Mouse (Mus musculus) lung, embryonic 16.5 days (tissue): ENCODE measurements around the gene Cnih2. TPM values are rescaled to one million over a fixed set of nuclear protein-coding genes. Genes with fewer than 3 reads are reported as not detected.

ENCODE experiments used
- ATAC-seq: fragments of 200-750 bp; cut with Nextera tagmentation; 2 replicates; pipeline ENCODE4 v1.8.0; 2017; ENCODE audit warnings: low read depth, mild to moderate bottlenecking, moderate library complexity
- H3K27ac ChIP-seq: fragments of 300-500 bp; sonication (generic); 2 replicates; pipeline ENCODE4 v1.5.1; 2014; ENCODE audit warnings: mild to moderate bottlenecking, control low read depth, low read length
- H3K27me3 ChIP-seq: fragments of 300-500 bp; sonication (generic); 2 replicates; pipeline ENCODE4 v1.6.1; 2014; ENCODE audit warnings: low read depth, low read length, mixed read lengths; ENCODE audit not compliant: control insufficient read depth, insufficient read depth
- H3K36me3 ChIP-seq: fragments of 300-500 bp; sonication (generic); 2 replicates; pipeline ENCODE4 v1.6.1; 2014; ENCODE audit warnings: low read length; ENCODE audit not compliant: control insufficient read depth, insufficient read depth
- H3K4me1 ChIP-seq: fragments of 300-500 bp; sonication (generic); replicated peaks from 2 replicates; pipeline ENCODE4 v1.6.1; 2014; ENCODE audit warnings: low read length, mixed read lengths; ENCODE audit not compliant: control insufficient read depth, insufficient read depth
- H3K4me2 ChIP-seq: fragments of 300-500 bp; sonication (generic); 2 replicates; pipeline ENCODE4 v1.6.1; 2014; ENCODE audit warnings: low read depth, low read length, control low read depth
- H3K4me3 ChIP-seq: fragments of 300-500 bp; sonication (generic); 2 replicates; pipeline ENCODE4 v1.5.1; 2014; ENCODE audit warnings: mild to moderate bottlenecking, low read length, control low read depth
- H3K9ac ChIP-seq: fragments of 300-500 bp; sonication (generic); 2 replicates; pipeline ENCODE4 v1.6.1; 2014; ENCODE audit warnings: low read length, control low read depth
- H3K9me3 ChIP-seq: fragments of 300-500 bp; sonication (generic); 2 replicates; pipeline ENCODE4 v1.6.1; 2016; ENCODE audit warnings: low read length; ENCODE audit not compliant: control insufficient read depth
- WGBS: fragments of 180-500 bp; shearing (Covaris S2); extraction: QIAGEN DNeasy Blood & Tissue Kit; methylation state at CpG from one replicate; pipeline ENCODE4 v1.1.7; 2014; 5-methylcytosine and 5-hydroxymethylcytosine counted together
- polyA plus RNA-seq: library from polyadenylated mRNA; unstranded; fragments of >200 nt; fragmentation: Nextera tagmentation; extraction: Ambion mirVana; gene quantifications from 2 replicates; pipeline ENCODE4 v1.2.1, GENCODE M21; 2015

Gene Cnih2
- polyA plus RNA-seq, 1 experiment from 2014 or later = 5.6 TPM

GRCm38 (mm10) chr19:5117494-5118383 is 19.4 kb upstream of the Cnih2 start:
- peak overlapping the region; percentile 79 for H3K9ac ChIP-seq
- 0% methylated on average over 70 of the region's 83 CpGs for WGBS
- peak overlapping the region; percentile 93 for H3K4me3 ChIP-seq
- H3K27me3 ChIP-seq = no peaks in the 10 kb centered on the region
- H3K9me3 ChIP-seq = no peaks in the 10 kb centered on the region
- 0 out of 2 replicates have a peak, but pooled peaks cover 1% of the 10 kb centered on the region for H3K36me3 ChIP-seq
- H3K27ac ChIP-seq = peak overlapping the region; percentile 84
- ATAC-seq = peak; percentile 95
- peaks cover 9% of the 10 kb centered on the region for H3K4me1 ChIP-seq
- H3K4me2 ChIP-seq = peak overlapping the region; percentile 82

- Histone ChIP-seq H3K4me1 (peaks cover 13% of the 10 kb centered on the region), H3K36me3 (peaks cover 14% of the 10 kb centered on the region), H3K27me3 (no peaks in the 10 kb centered on the region), H3K27ac (no peak overlapping the region), H3K4me3 (no peak overlapping the region), H3K9me3 (no peaks in the 10 kb centered on the region), H3K9ac (no peak overlapping the region), H3K4me2 (no peak overlapping the region)
- 95% methylated on average over 7 of the region's 7 CpGs for WGBS
- no peak for ATAC-seq
Measured at GRCm38 (mm10) chr19:5113783-5114182, 15.5 kb upstream of the Cnih2 start.

GRCm38 (mm10) chr19:5109659-5110453 is 11.5 kb upstream of the Cnih2 start:
- Histone ChIP-seq H3K4me2 (no peak overlapping the region), H3K36me3 (peaks cover 16% of the 10 kb centered on the region), H3K27ac (peak overlapping the region; percentile 64; the same call in 1 of the 2 replicates), H3K9me3 (no peaks in the 10 kb centered on the region), H3K4me3 (no peak overlapping the region), H3K9ac (no peak overlapping the region), H3K27me3 (no peaks in the 10 kb centered on the region), H3K4me1 (peaks cover 13% of the 10 kb centered on the region)
- WGBS = 76% methylated on average over 19 of the region's 19 CpGs
- ATAC-seq = no peak

GRCm38 (mm10) chr19:5108702-5109101 is 10.4 kb upstream of the Cnih2 start:
- Histone ChIP-seq H3K9ac (no peak overlapping the region), H3K4me2 (no peak overlapping the region), H3K36me3 (peaks cover 24% of the 10 kb centered on the region), H3K27me3 (no peaks in the 10 kb centered on the region), H3K4me1 (peaks cover 13% of the 10 kb centered on the region), H3K9me3 (no peaks in the 10 kb centered on the region), H3K4me3 (no peak overlapping the region), H3K27ac (peak overlapping the region; percentile 64)
- ATAC-seq = no peak
- WGBS = 42% methylated on average over 4 of the region's 4 CpGs

- H3K4me2 ChIP-seq = no peak overlapping the region
- peak overlapping the region; percentile 64 for H3K27ac ChIP-seq
- no peak overlapping the region for H3K4me3 ChIP-seq
- H3K9me3 ChIP-seq = no peaks in the 10 kb centered on the region
- WGBS = 18% methylated on average over 5 of the region's 5 CpGs
- no peak overlapping the region for H3K9ac ChIP-seq
- peaks cover 28% of the 10 kb centered on the region for H3K36me3 ChIP-seq
- H3K4me1 ChIP-seq = peaks cover 13% of the 10 kb centered on the region
- H3K27me3 ChIP-seq = no peaks in the 10 kb centered on the region
- ATAC-seq = 0 out of 2 replicates have a peak, but pooled peaks have one; percentile 16
Measured at GRCm38 (mm10) chr19:5108271-5108575, 9.9 kb upstream of the Cnih2 start.

- H3K4me3 ChIP-seq = no peak overlapping the region; the same call in 1 of the 2 replicates
- WGBS = 62% methylated on average over 18 of the region's 18 CpGs
- no peaks in the 10 kb centered on the region for H3K9me3 ChIP-seq
- H3K36me3 ChIP-seq = peaks cover 29% of the 10 kb centered on the region
- H3K9ac ChIP-seq = peak overlapping the region; percentile 16; the same call in 1 of the 2 replicates
- peaks cover 13% of the 10 kb centered on the region for H3K4me1 ChIP-seq
- H3K4me2 ChIP-seq = no peak overlapping the region
- no peak for ATAC-seq
- H3K27me3 ChIP-seq = no peaks in the 10 kb centered on the region
- H3K27ac ChIP-seq = peak overlapping the region; percentile 64
Measured at GRCm38 (mm10) chr19:5107556-5108270, 9.4 kb upstream of the Cnih2 start.

- Histone ChIP-seq H3K4me1 (peaks cover 13% of the 10 kb centered on the region), H3K4me3 (peak within 1 kb of the TSS; percentile 86)
- peak; percentile 96 for ATAC-seq
Measured at GRCm38 (mm10) chr19:5106731-5107191, 8.4 kb upstream of the Cnih2 start, which contains the start of gene Rab1b. TSS of gene Rab1b (minus strand) at chr19:5107072.

GRCm38 (mm10) chr19:5106074-5106473 is 7.8 kb upstream of the Cnih2 start:
- Histone ChIP-seq H3K9me3 (no peaks in the 10 kb centered on the region), H3K9ac (peak overlapping the region; percentile 91), H3K4me3 (peak overlapping the region; percentile 86), H3K27ac (peak overlapping the region; percentile 94), H3K4me2 (peak overlapping the region; percentile 79), H3K27me3 (no peaks in the 10 kb centered on the region), H3K4me1 (peaks cover 13% of the 10 kb centered on the region), H3K36me3 (peaks cover 25% of the 10 kb centered on the region)
- 3% methylated on average over 9 of the region's 9 CpGs for WGBS
- no peak; the same call in 1 of the 2 replicates for ATAC-seq

More at GRCm38 (mm10) chr19:5106731-5107191, 8.4 kb upstream of the Cnih2 start, which contains the start of gene Rab1b:
- Histone ChIP-seq H3K4me2 (peak within 1 kb of the TSS; percentile 79), H3K27me3 (no peaks in the 10 kb centered on the region), H3K36me3 (peaks cover 27% of the 10 kb centered on the region), H3K27ac (peak within 1 kb of the TSS; percentile 94), H3K9ac (peak within 1 kb of the TSS; percentile 91), H3K9me3 (no peaks in the 10 kb centered on the region)
- WGBS = under 1% methylated on average over 46 of the region's 46 CpGs
